Mouse (Mus musculus) embryonic fibroblast, embryonic 13.5 days (primary cell): Measurements from ENCODE around the gene Casz1.

ENCODE experiments used
- CTCF ChIP-seq: IDR thresholded peaks from 2 replicates; pipeline ENCODE4 v1.5.1; 2011; ENCODE audit warnings: mild to moderate bottlenecking, control low read depth, low read length, moderate library complexity, borderline replicate concordance; ENCODE audit not compliant: insufficient read depth
- POLR2A ChIP-seq: IDR thresholded peaks from 2 replicates; pipeline ENCODE4 v1.6.1; 2011; ENCODE audit warnings: low read depth, mild to moderate bottlenecking, control low read depth, low read length, moderate library complexity

DNA sequence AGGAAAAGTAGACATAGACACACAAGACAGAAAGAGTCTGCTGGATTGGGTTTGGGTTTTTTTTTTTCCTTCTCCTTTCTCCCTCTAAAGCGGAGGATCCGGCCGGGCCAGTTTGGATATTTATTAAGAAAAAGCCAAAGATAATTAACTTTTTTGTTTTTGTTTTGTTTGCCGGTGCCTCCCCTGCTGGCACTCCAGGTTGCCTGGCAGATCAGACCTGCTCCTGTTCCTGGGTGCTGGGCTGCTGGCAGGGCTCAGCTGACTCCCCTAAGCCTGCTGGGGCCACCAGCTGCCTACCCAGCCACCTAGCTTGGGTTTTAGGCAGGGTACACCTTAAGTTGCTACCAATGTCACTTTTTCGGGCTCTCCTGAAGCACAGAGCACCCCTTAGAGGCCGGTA lies 91.9 kb downstream of the Casz1 start:
- TF ChIP-seq CTCF = no peak
- TF ChIP-seq POLR2A = no peak
